Mouse (Mus musculus) spleen, postnatal 14 days (tissue): ENCODE results near the gene Ncl.

Experiments used
- DNase-seq, 2 experiments: peaks; one replicate each; pipeline ENCODE4 v3.0.0; 2021 to 2022; ENCODE audit warnings: low spot score in 2 of 2

Gene Ncl

DNA sequence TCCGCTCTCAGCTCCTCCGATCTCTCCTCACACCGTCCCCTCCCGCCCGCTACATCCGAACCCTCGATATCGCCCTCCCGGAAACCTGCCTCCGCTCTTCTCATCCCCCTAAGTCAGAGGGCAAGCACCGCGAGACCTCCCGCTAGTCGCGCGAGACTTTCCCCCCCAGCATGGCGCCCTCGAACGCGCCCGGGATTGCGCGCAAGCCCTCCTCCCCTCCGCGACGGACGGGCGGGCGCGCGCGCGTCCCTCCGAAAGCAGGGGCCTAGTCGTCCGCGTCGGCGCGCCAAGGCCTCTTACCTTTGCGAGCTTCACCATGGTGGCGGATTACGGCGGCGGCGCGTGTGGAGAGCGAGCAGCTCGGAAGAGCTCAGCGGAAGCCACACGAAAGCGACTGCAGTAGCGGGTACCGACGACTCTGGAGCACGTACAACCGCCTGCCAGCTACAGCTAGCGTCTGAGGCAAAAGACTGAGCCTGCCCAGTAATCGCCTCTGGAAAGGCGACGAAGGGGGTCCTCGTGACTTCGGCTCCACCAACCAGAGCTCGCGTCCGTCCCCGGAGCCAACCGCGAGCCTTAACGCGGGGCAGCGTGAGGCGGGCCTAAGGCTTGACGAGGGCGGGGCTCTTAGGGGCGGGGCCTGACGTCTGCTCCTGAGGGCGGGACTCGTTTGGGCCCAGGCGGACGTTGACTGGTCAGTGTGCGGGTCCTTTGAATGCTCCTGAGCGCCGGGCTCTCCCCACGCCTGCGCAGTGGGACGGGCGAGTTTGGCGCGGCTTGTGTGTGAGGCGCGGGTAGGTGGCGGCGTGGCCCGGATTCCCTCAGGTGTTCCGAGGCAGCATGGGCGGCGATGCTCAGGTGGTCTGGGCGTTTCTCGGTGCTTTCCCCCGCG, at the start of gene Ncl:
Ncl (minus strand) TSS at position 495 of the 892 bp plus-strand sequence.
- DNase-seq: peak; percentile 93 to 96

DNA sequence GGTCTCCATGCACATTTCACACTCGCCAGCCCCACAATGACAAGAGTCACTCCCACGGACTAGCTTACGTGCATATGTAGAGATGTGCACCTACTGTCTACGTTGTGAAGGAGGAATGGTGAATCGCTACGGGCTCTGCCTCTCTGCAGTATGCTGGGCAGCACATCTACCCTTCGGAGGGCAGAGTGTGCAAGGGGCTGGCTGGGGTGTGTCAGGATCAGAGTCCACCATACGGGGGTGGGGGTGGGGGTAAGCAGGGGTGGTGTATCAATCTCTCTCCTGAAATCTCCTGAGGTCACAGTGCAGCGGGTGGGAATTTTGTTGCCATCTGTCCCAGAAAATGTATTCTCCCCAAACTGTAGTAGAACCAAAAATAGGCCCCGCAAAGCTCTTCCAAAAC, 49.3 kb upstream of the Ncl start:
- DNase-seq: no peak

DNA sequence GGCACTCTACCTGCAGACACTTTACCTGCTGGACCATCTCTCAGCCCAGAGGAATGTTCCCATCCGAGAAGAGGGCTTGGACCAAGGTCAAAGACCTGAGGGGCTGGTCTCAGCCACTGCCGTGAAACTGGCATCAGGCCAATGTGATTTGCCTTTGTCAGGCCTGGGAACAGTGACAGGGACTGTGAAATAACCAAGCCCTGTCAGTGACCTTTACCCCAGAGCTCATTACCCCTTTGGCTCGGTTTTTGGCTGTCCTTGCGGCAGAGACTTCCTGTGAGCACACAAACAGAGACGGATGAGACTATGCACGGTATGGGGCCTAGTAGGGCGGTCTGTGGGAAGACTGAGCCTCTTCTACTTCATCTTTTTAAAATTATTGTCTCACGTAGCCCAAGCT, 47.7 kb upstream of the Ncl start:
- no peak for DNase-seq

DNA sequence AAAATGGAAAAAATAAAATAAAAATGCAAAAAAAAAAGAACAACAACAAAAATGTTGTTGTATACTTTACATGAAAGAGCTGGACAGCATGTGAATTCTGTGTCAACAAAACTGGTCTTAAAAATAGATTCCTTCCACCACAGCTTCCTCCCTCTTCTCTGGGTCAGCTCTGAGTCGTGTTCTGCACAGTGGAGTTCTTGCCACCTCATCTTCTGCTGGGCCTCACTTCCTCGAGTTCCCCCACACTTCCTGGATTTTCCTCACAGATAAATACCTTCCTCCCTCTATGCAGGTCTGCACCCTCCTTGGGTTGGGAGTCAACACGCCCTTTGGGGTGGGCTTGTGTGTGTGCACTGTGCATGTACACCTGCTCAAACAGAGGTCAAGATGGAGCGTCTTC, 47.1 kb upstream of the Ncl start:
- no peak for DNase-seq

DNA sequence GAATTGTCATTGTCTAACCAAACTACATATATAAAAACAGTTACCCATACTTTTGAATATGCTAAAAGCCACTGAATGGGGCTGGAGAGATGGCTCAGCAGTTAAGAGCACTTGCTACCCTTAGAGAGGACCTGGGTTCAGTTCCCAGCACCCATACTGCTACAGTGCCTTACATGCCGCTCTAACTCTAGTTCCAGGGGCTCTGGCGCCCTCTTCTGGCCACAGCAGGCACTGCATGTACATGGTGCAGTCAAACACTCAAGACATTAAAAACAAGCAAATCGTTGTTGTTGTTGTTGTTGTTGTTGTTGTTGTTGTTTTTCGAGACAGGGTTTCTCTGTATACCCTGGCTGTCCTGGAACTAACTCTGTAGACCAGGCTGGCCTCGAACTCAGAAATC, 45.6 kb upstream of the Ncl start:
- peak in 1 of 2 experiments; percentile 31 for DNase-seq

DNA sequence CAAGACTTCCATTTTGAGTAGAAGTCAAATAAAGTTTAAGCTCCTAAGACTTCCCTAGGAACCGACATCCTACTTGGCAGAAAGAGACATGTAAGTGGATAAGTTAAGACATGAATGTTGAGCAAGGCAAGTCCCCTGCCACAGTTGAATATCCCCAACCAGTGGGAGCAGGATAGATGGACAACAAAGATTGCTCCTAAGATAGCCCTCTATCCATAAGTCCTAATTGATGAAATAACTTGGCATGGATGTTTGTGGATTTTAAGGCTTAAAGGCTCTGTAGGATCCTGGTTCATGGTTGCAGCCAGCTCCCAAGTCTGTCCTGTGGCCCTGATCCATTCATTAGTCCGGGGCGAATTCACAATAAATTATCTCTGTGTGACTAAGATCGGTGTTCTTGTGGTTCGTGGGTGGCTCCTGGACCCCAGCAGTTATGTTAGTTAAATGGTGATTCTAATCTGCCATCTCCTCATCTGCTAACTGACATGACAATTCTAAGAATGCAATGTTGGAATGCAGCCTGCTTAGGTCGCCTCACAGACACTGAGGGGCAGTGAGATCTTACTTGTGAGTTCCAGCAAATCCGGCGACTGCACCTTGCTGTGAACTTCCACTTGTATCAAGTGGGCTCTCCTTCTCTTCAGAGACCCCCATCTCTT, 41.0 kb upstream of the Ncl start:
- DNase-seq: no peak

DNA sequence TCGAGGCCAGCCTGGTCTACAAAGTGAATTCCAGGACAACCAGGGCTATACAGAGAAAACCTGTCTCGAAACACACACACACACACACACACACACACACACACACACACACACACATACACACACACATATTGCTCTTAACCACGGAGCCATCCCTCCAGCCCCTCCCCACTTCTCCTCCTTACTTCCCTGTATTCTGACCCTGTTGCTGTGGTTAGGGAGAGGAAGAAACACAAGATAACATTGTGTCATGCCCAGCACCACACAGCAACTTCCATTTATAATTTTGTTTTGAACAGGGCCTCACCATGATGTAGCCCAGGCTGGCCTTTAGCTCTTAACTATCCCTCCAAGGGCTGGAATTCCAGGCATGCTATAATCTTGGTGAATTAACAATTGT, 40.1 kb upstream of the Ncl start:
- DNase-seq: no peak

DNA sequence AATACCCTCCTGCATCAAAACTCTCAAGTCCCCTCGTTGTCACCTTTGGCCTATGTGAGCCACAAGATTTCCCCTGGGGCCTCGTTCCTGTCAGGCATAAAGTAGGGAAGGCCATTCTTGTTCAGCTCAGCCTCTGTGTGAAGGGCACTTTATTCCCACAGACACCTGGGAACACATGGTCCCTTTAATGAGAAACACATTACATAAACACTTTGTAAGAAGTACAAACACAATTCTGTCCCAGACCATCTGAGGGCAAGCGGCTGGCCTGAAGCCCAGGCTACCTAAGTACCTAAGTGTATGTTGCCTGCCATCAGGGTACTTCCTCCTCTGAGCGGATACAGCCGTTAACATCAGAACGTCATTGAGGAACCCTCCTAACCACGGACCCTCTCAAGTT, 39.0 kb upstream of the Ncl start:
- DNase-seq: no peak

DNA sequence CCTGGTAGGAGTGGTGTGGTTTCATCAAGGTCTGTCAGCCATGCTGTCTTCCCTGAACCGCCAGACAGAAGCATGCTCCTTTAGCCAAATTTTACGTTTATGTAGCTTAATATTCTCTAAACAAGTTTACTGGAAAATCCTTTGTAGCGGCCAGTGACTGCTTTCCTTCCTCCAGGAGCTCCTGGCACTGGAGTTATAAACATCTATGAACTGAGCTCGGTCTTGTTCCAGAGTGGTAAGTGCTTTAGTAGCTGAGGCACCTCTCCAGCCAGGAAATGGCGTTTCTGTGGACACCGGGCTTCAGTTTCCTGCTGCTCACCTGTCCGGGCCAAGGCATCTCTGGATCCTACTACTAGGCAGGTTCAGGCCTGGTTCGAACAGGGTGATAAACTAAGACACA, 38.4 kb upstream of the Ncl start:
- DNase-seq: no peak

DNA sequence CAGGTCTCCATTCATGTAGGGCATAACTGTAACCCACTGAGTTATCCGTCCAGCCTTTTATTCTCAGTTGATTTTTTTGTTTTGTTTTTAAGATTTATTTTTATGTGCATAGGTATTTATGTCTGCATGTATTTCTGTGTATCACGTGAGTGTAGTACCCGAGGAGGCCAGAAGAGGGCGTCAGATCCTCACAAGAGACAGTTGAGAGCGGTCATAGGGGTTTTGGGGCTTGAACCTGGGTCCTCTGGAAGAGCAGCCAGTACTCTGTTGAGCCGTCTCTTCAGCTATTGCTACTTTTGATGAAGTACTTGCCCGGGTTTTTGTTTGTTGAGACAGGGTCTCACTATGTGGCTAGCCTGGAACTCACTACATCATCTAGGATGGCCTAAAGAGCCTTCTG, 36.7 kb upstream of the Ncl start:
- DNase-seq: no peak

DNA sequence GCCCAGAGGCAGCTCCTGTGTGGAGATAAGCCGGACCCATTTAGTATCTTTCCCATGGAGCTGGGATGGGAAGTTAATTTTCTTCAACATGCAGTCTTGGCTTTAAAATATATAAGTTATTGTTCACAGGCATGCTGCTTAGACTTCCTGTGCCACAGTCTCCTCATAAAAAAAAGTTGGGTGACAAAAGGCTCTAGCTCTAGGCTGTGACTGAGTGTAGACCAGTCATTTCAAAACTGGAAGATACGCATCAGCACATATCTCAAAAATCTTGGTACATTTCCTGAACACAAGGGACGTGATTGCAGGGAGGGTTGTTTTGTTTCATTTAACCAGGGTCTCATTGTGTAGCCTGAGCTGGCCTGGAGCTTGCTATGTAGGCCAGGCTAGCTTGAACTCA, 35.0 kb upstream of the Ncl start:
- no peak for DNase-seq

DNA sequence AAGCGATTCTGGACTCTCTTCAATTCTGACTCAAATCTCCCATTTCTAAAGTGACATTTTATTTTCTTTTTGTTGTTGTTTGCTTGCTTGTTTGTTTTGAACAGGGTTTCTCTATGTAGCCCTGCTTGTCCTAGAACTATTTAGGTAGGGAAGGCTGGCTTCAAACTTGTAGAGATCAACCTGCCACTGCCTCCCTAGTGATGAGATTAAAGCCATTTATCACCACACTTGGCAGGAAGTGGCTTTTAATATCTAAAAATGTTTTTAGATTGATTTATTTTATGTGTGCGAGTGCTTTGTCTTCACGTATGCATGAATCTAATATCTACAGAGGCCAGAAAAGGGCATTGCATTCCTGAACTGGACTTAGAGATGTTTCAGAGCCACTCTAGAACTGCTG, 34.0 kb upstream of the Ncl start:
- DNase-seq: no peak

DNA sequence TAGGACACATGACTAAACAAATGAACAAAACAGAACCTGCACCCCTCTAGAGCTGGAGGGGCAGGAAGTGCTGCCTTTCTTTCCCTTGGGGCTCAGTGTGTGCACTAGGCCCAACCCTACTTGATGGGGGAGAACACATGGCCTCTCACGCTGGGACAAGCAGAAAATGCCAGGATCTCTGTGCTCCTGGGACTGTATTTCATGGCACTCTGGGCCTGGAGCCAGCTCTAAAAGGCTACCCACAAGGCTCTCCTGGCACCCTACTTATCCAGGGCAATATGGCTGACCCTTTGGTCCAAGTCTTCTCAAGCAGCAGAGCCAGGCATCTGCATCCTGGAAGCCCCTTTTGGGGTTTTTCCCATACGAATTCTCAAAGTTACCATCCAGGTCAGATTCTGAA, 32.2 kb upstream of the Ncl start:
- DNase-seq: no peak

DNA sequence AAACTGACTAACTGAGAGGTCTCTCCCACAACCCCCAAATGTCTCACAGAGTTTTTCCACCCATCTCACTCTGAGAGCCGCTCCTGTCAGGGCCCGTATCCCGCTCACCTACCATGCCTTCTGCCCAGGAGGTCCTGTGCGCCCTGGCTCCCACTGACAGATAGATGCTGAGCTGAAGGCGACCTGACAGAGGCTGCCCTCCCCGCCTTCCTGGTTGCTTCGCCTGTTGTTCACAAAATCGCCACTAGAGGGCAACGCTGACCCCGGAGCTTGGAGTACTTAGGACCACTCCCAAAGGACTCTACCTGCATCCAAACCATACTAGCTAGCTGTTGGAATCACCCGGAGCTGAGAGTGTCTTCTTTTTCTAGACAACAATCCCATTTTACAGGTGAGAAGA, 30.0 kb upstream of the Ncl start:
- DNase-seq: peak; percentile 44 to 73

DNA sequence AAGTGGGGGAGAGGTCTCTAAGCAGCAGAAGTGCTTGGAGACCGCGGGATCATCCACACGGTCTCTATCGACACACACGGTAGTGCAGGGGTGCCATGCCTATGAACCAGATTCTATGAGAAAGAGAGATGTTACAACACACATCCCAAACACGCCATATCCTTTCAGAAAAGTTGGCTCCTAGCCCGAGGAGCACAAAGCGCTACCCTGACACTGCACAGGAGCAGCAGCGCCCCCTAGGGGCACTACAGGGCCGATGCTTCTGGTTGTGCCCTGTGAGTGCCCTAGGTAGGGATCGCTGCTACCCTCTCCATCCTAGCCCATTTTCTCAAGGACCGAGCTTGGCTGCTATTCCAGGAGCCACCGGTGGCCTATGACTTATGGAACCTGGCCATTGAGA, 21.8 kb upstream of the Ncl start:
- peak; percentile 20 to 48 for DNase-seq

DNA sequence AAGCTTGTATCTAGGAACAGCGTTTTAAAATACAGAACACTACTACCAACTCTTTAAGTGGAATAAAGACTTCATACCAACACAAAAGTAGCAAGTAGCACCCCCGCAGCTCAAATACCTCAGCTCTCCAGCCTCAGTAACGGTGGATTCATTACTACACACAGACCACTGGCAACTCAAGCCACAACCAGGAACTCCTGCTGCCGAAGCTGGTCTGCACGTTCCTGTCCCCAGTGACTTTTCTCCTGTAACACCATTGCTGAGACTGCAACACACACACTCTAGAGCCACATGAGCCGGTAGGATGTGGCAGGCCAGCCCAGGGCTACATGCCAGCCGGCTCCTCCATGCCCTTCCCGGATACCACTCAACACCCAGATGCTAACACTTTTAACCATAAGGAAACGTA, 20.0 kb upstream of the Ncl start:
- no peak for DNase-seq

DNA sequence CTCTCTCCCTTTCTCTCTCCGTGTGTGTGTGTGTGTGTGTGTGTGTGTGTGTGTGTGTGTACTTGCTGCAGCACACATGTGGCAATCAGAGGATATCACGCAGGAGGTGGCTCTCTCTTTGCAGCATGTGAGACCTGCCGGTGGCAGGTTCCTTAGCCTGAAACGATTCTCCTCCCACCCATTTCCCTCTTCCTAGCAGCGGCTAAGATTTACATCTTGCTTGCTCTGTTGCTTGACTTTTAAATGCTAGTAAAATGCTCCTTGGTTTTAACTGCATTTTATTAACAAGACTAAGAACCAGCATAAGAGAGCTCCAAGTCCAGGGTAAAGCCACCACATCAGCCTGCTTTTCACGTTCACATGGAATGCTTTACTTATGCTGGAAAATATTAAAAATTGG, 19.5 kb upstream of the Ncl start:
- DNase-seq: no peak

DNA sequence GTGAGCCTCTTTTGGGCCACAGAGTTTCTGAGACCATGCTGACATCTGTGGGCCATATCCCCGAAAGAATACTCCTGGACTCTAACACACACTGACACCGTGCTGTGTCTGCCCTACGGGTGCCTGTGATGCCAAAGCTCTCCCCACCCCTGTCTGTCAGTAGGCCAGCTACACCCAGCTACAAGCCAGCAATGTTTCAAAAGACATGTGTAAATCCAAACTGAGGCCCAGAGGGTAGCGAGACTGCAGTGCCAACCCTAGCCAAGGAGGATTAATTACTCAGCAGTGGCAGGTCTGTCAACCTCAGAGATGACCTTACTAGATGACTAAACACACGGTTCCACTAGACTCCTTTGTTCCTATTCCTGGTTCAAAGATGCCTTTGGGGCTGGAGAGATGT, 17.2 kb upstream of the Ncl start:
- no peak for DNase-seq

DNA sequence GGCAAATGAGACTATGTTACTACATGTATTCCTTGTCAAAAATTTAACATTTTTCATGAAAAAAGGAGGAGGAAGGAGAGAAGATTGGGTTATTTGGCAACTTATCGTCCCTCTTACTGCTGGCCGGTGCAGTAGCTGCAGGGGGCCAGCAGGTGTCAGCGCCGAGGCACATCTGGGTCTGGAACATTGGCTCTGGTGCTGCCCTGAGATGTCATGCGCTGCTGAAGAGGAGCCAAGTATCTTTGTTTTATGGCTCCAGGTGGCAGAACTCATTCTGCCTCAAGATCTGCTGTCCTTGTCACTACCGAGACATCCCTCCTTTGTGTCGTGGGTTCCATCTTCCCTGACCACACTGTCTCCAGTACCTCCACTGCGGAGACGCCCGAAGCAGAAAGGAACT, 12.8 kb upstream of the Ncl start:
- DNase-seq: peak in 1 of 2 experiments; percentile 44

DNA sequence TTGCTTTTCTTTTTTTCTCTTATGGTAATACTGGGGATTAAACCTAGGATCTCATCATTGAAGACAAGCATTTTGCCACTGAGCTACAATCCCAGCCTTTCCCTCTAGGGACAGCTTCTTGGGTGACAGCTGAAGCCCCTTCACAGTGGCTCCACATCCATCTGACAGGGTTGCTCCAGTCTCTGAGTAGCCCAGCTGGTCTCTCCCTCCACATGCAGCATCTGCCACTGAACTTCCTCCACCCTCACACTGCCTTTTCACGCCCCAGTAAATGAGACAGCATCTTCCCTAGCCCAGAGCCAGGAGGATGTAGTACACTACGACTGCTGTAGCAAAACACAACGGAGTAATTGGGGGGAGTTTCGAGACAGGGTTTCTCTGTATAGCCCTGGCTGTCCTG, 8.9 kb upstream of the Ncl start:
- no peak for DNase-seq

DNA sequence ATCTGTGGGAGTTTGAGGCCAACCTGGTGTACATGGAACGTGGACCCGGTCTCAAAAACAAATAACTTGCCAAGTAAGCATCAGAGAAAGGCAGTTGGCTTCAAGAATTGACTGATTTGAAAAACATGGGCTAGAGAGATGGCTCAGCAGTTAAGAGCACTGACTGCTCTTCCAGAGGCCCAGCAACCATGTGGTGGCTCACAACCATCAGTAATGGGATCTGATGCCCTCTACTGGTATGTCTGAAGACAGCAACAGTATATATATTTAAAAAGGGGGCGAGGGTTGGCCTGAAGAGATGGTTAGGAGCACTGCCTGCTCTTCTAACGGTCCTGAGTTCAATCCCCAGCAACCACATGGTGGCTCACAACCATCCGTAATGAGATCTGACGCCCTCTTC, 4.5 kb upstream of the Ncl start:
- no peak for DNase-seq

DNA sequence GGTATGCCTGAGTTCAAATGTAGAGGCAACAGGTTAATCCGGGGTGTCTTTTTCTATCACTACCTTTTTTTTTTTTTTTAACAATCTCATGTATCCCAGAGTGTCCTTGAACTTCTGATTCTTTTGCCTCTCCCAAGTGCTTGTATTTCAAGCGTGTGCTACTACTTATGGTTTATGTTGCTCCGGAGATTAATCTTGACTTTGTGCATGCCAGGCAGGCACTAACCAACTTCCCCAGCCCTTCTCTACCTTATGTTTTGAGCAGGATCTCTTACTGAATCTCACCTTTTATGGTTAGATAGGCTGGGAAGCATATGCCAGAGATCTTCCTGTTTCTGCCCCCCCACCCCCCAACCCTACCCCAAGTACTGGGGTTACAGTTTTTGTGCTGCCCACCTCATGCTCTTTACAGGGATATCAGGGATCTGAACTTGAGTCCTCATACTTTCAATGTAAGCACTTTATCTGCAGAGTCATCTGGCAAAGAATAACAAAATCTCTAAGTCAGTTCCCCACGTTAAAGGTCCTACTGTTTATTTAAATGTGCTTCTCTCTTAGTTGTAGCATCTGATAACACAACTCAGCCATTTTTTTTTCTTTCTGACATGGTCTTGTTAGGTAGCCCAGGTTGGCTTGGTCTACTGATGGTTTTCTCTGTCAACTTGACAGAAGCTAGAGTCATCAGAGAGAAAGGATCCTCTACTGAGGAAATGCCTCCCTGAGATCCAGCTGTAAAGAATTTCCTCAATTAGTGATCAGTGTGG, 2.8 kb upstream of the Ncl start:
- DNase-seq: no peak

DNA sequence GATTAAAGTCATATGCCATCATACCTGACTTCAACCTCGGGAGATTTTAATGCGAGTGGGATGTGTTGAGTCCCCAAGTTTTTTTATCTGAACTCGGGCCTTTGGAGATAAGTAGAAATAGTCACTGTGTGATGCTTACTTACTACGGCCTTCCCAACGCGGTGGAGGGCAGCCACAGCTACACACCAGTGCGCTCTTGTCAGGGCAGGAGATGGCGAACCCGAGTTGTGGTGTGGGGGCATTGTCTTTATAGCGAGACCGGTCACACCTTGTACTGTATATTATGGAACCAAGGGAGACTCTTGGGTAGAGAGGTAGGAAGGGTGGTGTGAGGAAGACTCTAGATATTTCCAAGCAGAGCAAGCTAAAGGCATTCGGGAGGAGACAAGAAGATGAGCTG, 1.2 kb upstream of the Ncl start:
- no peak for DNase-seq
